Mouse (Mus musculus) liver, postnatal 0 days (tissue): ENCODE measurements around the gene Bcs1l.

Source experiments
- CTCF ChIP-seq: sonication (generic); IDR thresholded peaks from 2 replicates; pipeline ENCODE4 v1.5.1; 2016; ENCODE audit warnings: antibody characterized with exemption, low read depth
- EP300 ChIP-seq: IDR thresholded peaks from 2 replicates; pipeline ENCODE4 v1.6.1; 2016; ENCODE audit warnings: antibody characterized with exemption, low read depth, mild to moderate bottlenecking

DNA sequence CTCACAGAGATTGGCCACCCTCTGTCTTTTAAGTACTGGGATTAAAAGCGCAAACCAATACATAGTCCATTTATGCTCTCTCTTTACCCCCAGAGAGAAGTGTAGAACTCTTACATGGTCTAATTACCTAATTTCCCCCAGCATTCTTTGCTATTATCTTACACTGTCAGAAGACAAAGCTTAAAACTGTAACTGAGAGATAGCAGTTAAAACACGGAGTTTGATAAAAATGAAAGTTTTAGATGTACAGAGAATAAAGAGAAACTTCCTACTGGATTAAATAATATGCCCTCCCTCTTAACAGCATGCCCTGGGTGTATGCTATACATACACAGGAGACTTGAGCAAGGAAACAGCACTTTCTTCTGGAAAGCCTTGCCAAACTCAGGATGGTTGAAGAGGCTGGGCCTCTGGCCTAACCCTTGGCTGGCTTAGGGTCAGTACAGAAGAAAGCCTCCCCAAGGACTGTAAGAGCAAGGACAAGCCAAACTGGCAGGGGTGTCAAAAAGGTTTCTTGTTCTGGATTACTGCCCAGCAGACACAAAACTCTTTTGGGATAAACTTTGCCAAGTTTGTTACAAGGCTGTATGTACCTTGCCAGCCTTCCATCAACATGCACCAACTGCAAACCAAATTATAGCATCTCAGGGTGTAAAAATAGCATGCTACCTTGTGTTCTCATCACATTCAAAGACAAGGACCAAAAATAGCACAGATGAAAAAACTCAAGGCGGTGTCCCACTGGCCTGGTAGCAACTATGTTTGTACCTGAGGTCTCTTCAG, 3.3 kb upstream of the Bcs1l start:
- TF ChIP-seq CTCF: no peak
- peak; percentile 32; the same call in 1 of the 2 replicates for TF ChIP-seq EP300
